Mouse (Mus musculus) liver (tissue): ENCODE results near the gene Btf3.
A peak's percentile ranks its signal among the peaks of the same experiment; 100 is the strongest.

Source experiments
- DNase-seq: peaks from one replicate; pipeline ENCODE4 v3.0.0-alpha.2; 2020; ENCODE audit warnings: mixed read lengths

Gene Btf3

DNA sequence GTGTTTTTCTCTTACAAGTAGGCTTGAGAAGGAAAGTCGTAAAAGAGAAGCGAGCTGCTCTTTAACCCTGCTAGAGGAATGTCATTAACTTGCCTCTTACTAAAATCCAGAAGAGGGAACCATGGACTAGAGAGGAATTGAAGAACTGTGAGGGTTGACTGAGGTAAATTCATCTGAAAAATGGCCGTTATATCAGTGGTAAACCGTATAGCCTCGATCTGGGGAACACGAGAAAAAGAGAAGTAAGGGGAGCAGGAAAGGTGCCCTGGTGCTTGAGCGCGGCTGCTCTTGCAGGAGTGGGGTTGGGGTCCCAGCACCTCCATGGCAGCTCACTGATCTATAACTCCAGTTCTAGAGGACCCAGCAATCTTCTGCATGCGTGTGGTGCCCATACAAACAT is 42.8 kb downstream of the Btf3 start:
- no peak for DNase-seq

DNA sequence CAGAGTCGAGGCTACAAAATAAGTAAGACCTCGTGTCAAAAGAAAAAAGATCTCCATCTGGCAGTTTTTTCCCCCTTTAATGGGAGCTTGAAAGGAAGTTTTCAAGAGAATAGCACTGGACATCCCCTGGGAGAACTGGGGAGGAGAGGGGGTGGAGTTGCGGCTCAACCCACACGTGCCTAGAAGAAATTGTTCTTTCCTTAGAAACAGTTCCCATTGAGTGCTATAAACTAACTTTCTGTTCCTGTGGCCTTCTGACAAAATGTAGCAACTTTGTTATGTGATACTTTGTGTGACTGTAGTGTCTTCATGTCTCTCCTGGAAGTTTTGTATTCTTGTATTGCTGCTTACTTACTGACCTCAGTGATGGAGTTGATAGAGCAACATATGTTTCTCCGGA is 52.7 kb downstream of the Btf3 start:
- DNase-seq: no peak

DNA sequence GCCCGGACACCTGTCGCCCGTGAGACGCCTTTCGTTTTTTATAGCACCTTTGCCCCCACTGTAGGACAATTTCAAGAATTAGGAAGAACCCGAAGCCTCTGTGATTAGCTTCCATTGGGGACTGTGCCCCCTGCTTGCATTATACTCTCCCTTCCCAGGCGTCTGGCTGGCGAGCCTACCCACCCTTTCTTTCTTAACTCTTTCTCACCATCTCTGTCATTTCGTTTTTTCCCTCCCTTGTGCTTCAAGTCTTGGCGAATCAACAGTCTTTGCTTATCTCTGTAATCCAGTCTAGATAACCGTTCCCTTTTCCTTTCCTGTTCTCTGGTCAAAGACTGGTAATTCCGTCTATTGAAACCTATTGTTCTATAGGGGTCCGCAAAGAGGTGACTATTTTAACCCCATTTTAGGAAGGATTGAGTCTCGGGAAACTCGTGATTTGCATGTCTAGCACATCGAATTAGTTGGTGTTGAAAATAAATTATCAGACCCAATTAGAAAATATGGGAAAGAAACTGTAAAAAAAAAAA is 53.3 kb downstream of the Btf3 start:
- DNase-seq: no peak

DNA sequence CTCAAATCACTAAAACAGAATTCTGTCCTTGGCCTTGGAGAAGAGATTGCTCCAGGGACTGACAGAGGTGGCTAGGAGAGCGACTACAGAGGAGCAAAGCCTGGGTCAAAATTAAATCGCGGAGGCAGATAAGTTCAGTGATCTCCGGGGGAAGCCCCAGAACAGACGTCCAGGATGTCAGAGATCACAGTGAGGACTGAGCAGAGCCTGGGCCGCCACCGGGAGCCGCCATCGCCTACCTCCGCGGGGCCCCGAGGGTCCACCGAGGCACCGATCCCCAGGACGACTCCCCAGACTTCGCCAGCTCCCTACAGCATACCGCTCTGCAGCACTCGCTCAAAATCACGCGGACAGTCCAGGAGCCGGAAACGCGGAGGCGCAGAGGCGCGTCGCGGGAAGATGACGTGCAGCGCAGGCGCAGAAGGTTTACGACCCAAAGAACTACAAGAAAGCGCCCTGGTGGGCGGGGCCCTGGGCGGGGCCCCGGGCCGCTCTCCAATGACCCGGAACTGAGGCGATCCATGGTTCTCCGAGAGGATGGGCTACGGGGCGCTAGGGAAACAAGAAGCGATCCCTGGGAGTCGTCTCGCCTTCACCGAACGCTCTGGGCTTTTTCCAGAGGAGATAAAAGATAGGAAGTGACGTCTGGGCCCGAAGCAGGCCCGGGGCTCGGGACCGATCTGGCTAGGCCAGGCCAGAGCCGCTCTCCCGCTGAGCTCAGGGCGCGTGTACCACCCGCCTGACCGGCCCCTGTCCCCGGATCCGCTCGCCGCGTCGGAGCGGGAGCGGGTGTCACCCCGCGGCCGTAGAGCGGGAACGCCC is 54.0 kb downstream of the Btf3 start, which contains the start of the genes Utp15 and Ankra2:
TSS of gene Utp15 (minus strand) at position 406 of the 822 bp plus-strand sequence.
TSS of gene Ankra2 (plus strand) at position 439 of the 822 bp plus-strand sequence.
- DNase-seq: peak; percentile 98
